Mouse (Mus musculus) mature B cell (primary cell): Measurements from ENCODE around the gene Mapk8.

Experiments used
- in situ Hi-C: fragments of 300-500 bp; cut with MboI; formaldehyde crosslinking; loops from 2 replicates; pipeline ENCODE4 v1.14.3; 2019

Mapk8 gene

DNA sequence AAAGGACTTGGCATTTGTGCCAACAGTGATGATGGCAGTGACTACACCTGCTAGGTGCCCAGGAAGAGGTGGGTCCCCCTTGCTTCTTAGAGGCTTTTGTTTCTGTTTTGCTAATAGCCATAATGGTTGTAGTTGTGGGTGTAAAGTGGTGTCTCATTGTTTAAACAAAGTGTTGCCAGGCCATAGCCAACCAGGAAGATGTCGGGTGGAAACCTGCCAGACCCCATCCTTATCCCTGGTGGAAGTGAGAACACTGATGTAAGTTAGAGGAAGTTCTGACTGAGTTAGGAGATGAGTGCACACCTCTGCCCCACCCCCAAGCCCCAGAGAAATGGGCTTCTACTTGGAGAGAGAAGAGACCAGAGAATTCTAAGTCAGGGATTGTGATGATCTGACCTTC, 98.8 kb downstream of the Mapk8 start:
- in situ Hi-C loops: no loop called here

DNA sequence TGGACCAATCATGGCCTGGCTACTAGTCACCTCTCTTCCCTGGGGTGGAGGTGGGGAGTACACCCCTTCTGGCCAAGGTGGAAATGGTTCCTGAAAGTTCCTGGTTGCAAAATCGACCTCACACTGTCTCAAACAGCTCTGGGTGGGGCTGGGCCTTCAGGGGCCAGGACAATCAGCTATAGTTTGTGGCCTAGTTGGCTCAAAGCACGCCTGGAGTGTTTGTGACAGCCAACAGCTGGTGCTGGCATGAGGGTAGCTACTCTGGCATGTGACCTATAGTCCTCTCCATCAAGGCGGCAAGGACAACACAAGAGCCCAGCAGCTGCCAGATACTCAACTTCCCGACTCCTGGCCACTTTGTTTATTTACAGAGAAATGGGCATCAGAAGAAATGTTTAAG, 99.2 kb downstream of the Mapk8 start:
- in situ Hi-C loops: no loop called here

DNA sequence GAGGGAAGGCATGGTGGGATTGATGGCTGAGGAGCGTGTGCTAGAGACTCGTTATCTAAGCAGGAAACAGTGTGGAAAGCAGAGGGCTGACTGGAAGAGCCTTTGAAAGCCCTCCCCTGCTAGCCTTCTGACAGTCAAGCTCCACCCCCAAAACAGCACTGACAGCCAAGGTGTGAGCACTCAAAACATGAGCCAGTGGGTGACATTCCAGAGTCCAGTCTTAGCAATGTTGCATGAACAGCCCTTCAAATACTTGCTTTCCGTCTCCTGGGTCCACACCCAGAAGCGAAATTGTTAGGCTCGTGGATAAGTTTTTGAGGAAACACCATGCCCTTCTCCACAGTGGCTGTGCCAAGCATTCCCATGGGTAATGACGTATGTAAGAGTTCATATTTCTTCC, 100.4 kb downstream of the Mapk8 start:
- in situ Hi-C loops: no loop called here

DNA sequence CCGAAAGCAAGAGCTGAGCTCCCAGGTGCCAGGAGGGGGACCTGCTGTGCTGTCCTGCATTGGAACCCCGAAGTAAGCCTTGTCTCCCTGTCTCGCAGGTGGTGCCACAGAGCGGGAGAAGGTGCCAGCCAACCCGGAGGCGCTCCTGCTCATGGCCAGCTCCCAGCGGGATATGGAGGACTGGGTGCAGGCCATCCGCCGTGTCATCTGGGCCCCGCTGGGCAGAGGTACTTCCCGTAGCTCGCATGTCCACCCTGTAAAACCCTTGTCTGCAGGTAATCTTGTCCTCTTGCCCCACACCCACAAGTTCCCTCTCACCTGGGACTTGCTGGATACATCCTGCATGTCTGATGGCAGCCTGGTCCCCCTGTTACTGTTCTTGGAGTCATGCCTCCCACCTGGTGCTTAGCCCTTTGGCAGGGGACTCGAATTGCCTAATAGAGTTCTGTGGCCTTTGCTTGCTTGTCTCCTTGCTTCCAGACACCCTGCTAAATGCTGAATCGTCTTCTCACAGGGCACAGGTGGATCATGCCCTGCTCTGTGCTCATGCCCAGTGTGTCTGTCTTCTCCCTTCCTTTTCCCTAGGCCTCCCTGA, 103.7 kb downstream of the Mapk8 start:
- in situ Hi-C loops: no loop called here

DNA sequence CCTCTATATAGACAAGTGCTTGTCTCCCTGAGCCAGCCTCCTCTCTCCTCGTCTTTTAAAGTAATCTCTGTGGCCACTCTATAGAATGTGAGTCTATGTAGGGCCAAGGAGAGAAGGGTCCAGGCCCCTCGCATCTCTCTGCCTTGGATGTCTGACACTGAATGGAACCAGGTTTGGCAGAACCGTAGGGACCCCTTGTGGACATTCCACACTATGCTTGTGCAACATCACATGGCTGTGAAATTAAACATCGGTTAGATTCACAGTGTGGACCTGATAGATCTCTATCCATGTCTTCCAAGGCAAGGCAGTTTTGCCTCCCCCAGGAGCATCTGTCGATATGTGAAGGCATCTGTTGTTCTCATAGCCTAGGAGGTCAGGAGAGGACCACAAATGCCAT, 108.3 kb downstream of the Mapk8 start:
- in situ Hi-C loops: no loop called here

DNA sequence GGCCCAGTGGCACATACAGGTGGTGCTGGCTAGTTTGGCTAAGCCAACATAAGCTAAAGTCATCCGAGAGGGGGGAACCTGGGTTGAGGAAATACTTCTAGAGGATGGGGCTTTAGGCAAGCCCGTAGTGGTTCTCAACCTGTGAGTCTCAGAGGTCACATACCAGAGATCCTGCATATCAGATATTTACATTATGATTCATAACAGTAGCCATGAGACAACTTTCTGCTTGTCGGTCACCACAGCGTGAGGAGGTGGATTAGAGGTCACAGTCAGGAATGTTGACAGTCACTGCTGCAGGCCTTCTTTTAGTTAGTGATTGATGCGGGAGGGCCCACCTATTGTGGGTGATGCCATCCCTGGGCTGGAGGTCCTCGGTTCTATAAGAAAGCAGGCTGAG, 111.2 kb downstream of the Mapk8 start:
- in situ Hi-C loops: no loop called here

DNA sequence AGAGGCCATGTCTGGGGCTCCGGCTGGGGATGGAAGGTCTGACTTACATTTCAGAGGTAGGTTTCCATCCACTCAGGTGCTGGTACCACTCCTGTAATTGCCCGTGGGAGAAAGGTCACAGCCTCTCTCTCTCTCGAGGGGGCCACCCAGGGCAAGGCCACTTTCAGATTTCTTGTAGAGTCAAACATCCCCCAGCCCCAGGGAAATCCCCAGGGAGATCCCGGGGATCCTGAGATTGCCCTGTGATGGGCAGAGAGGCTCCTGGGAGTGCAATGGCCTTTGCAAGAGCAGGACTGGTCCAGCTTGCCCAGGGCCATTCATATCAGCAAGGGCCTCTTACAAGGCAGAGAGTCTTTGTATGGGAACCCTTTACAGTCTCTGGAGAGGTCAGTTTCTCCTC, 112.6 kb downstream of the Mapk8 start:
- in situ Hi-C loops: no loop called here

DNA sequence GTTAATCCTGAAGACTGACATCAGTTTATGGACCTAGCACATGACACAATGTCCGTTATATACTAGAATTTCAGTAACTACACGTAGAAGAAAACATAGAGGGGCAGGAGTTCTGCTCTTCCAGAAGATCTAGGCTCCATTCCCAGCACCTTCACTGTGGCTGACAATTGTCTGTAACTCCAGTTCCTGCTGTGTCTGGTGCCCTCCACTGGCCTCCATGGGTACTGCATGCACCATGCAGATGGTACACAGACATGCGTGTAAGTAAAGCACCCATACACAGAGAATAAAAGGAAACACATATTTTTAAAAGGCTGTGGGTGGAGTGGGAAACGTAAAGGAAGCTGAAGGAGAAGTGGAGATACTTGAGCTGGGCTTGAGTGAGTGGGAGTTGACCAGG, 113.1 kb downstream of the Mapk8 start:
- in situ Hi-C loops: no loop called here

DNA sequence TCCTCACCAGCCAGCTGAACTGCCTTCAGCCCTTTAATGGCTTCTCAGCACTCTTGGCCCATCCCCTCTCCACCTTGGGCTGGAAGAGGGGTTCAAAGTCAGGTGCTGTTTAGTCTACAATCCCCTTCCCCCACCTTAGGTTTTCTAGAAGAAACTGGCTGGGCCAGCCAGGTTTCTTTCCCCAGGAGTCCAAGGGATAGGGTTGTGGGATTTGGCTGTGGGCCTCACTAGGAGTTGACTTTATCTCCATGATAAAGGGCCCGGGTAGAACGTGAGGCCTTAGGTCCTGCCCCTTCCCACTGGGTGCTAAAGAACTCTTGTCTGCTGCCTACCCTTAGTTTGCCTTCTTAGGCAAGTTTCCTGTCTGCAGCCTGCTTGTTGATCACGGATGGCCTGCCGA, 115.3 kb downstream of the Mapk8 start:
- in situ Hi-C loops: no loop called here

DNA sequence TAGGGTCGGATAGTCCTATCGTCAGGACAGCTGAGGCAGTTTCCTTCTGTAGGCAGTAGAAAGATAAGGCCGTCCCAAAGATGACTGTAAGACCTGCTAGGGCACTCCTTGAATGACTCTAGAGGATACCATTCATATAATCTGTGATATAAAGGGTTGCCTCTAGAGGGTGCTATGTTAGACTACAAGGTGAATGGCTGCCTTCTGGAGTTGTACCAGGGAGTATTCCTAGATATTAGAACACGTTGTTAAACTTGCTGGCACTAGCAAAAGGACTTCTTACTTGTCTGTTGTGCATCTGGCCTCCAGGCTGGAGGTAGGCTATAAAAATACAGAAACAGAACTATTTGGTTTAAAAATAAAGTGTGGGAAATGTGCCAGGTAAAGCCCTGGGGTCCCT, 116.0 kb downstream of the Mapk8 start:
- in situ Hi-C loops: no loop called here

DNA sequence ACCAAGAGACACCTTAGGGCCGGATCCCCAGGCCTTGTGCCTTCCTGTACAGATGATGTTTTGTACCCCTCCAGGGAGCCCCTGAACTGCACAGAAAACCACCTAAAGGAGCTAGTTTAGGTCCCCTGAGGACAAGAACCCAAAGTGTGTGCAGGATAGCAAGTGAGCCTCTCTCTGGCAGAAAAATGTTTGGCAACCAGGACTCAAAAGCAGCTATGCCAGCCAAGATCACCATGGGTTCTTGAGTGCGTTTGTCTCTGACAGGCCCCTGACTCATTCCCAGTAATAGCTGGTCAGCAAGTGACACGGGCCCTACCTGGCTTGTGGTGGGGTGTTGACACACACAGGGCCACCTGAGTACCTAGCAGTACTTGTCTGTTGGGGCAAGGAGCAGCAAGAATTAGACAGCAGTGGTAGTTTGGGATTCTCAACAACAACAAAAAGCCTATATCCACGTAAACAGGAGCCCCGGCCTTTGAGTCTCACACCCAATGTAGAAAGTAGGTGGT, 117.6 kb downstream of the Mapk8 start:
- in situ Hi-C loops: no loop called here

DNA sequence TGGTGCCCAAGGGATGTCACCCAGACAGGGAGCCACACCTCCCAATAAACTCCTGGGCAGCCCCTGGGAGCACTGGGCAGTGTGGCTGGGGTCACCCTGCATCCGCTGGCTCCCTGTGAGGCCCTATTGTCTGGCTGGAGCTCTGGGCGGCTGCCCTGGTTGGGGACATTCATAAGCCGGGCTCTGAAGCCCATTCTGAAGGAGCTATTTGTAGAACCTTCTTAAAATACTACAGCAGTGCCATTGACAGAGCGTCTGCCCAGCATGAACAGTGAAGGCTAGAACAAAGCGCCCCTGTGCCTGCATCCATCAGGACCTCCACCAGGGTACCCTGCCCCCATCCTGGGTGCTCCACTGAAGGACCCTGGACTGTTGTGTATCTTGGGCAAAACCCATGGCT, 118.6 kb downstream of the Mapk8 start:
- in situ Hi-C loops: no loop called here
